Mouse (Mus musculus) small intestine, adult 2 months (tissue): ENCODE measurements at regions not wholly inside any gene's neighbourhood (a gene's known extent, or its start where the extent isn't known, plus 50 kb on each side); places are given as distances from the start of the nearest gene placed in this dataset.

ENCODE experiments used
- CTCF ChIP-seq: fragments of 200-500 bp; IDR thresholded peaks from 2 replicates; pipeline ENCODE4 v1.5.1; 2012; ENCODE audit warnings: low read depth, mild to moderate bottlenecking, control low read depth, inconsistent platforms, low read length, moderate library complexity, mixed read lengths; ENCODE audit not compliant: insufficient replicate concordance, insufficient read length; ENCODE audit errors: extremely low read depth
- POLR2A ChIP-seq: fragments of 200-500 bp; IDR thresholded peaks from 2 replicates; pipeline ENCODE4 v1.6.1; 2012; ENCODE audit warnings: low read depth, mild to moderate bottlenecking, control low read depth, inconsistent platforms, low read length, moderate library complexity

DNA sequence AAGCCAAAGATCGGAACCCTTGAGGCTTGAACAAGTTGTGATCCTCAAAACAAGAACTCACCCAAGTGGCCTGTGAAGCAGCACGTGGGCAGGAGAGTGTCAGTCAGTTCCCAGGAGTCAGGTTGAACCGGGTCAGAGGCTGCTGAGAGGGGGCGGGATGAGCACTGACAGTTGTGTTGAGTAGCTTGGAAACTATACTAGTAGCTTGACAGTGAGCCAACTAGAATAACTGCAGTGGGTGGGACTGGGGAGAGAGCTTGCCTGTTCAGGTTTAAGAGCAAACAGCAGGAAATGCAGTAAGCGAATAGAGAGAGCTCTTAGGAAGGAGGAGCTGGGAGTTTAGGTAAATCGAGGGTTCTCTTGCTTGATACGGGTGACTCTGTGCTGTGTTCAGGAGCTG is 61.0 kb upstream of the Syt6 start:
- TF ChIP-seq POLR2A: no peak
- TF ChIP-seq CTCF: no peak
